Mouse (Mus musculus) gastrocnemius, adult 2 months (tissue): ENCODE data around the gene Kdm5a. TPM values are rescaled to one million over a fixed set of nuclear protein-coding genes. Genes with fewer than 3 reads are reported as not detected.
A peak's percentile ranks its signal among the peaks of the same experiment; 100 is the strongest.

Source experiments
- DNase-seq: peaks from one replicate; pipeline ENCODE4 v3.0.0; 2022
- H3K27ac ChIP-seq: fragments of 200-600 bp; 2 replicates; pipeline ENCODE4 v1.8.1; 2022; ENCODE audit warnings: mild to moderate bottlenecking
- H3K4me3 ChIP-seq: fragments of 200-600 bp; 2 replicates; pipeline ENCODE4 v1.8.1; 2022; ENCODE audit warnings: mild to moderate bottlenecking, moderate library complexity
- CTCF ChIP-seq: fragments of 200-600 bp; IDR thresholded peaks from 2 replicates; pipeline ENCODE4 v1.8.1; 2022; ENCODE audit warnings: antibody characterized with exemption, mild to moderate bottlenecking, moderate library complexity
- intact Hi-C: fragments of 180-260 bp; cut with DNase I; formaldehyde crosslinking; loops from one replicate; pipeline ENCODE4 v1.15.1; 2025
- total RNA-seq, 2 experiments: library from RNA; stranded (reverse); gene quantifications; 2 replicates each; pipeline ENCODE4 v1.2.3; 2021

The Kdm5a gene
- total RNA-seq, 2 experiments from 2014 or later = 22.9 to 23.8 TPM

DNA sequence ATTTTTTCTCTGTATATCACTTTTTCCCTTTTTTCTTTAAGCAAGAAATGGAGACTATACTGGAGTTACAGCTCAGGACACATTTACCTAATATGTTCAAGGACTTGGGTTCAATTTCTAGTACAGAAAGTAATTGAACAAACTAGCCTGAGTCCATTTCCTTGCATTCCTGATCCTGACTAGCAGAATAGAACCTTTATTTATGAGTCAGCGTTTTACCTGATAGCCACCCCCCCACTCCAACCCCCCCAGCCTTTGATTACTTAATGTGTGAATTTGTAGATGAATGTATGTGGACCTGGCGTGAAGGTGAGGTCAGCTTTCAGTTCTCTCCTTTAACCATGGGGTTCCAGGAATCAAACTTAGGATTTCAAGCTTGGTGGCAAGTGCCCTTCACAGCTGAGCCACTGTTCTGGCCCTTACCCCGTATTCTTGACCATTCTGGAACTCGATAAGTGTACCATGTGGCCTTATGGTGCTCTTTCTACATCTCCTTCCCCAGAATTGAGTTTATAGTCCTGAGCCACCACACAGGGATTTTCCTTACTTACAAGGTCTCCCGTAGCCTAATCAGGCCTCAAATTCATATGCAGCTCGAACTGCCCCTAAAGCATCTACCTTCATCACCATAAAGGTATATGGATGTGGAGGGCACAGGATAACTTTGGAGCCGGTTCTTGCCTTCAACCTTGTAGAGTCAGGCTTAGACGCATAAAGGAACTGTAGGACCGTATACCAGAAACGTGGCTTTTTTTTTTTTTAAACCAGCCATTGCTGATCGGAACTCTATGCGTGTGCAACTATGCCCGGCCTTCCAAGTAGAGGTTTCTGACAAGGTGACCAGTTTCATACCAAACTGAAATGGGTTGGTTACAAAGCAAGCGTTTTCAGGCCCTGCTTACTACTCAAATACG lies 893 bp upstream of the Kdm5a start:
- TF ChIP-seq CTCF = no peak
- intact Hi-C loops = no loop called here
- DNase-seq = no peak
- Histone ChIP-seq H3K4me3 (peak overlapping the region; percentile 86), H3K27ac (peak overlapping the region; percentile 95)

DNA sequence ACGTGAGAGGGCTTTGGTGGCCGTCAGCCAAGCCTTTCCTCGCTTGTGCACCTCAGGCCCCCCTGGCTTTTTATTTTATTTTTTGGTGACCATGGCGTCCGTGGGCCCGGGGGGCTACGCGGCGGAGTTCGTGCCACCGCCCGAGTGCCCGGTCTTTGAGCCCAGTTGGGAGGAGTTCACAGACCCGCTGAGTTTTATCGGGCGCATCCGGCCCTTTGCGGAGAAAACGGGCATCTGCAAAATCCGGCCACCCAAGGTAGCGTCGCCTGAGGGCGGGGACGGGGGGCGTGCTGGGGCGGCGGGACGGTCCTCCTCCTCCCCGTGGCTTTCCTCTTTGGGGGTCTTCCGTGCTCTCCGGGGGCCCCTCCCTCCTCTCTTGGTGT lies 590 bp downstream of the Kdm5a start:
- no peak for TF ChIP-seq CTCF
- peak overlapping the region; percentile 95 for H3K27ac ChIP-seq
- intact Hi-C loops = no loop called here
- H3K4me3 ChIP-seq = peak overlapping the region; percentile 86
- DNase-seq = no peak

DNA sequence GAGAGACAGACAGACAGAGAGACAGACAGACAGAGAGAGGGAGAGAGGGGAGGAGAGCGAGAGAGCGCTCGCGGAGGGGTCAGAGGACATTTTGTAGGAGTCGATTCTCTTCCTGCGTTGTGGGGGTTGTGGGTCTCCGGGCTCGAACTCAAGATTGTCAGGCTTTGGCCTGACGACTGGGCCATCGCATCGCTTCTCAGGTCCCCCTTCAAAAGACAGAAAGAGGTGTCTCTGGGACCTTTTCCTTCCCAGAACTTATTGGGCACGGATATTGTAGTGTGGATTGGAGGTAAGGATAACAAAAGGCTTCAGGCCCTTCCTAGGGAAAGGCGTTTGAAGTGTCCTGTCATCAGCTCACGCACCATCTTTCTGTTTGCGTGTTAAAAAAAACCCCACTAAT lies 1.1 kb downstream of the Kdm5a start:
- intact Hi-C loops = no loop called here
- H3K27ac ChIP-seq = peak overlapping the region; percentile 95
- no peak for TF ChIP-seq CTCF

DNA sequence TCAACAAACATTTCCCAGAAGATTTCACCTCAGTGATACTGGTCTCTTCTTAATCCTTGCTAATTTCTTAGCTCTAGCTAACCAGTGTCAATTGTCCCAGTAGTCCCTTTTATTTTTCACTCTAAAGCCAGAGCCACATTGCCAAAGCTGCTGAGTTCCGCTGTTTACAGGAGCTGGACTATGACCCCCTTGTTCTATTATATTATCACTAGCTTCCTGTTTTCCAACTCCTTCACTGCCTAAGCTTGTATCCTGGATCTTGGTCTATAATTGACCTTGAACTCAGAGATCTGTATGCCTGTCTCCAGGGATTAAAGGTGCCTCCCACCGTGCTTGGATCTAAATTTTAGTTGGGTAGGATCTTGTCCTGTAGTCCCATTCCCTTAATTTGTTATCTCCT lies 12.8 kb downstream of the Kdm5a start:
- no peak for DNase-seq
- intact Hi-C loops = loop anchor here (5.0 kb wide), 1 partner anchor 36 kb away; no protein-coding TSS in a partner anchor
- no peak for TF ChIP-seq CTCF
- no peak overlapping the region for H3K27ac ChIP-seq
- no peak overlapping the region for H3K4me3 ChIP-seq

More for the DNA sequence above, 1.1 kb downstream of the Kdm5a start:
- H3K4me3 ChIP-seq = peak overlapping the region; percentile 86
- DNase-seq = no peak

DNA sequence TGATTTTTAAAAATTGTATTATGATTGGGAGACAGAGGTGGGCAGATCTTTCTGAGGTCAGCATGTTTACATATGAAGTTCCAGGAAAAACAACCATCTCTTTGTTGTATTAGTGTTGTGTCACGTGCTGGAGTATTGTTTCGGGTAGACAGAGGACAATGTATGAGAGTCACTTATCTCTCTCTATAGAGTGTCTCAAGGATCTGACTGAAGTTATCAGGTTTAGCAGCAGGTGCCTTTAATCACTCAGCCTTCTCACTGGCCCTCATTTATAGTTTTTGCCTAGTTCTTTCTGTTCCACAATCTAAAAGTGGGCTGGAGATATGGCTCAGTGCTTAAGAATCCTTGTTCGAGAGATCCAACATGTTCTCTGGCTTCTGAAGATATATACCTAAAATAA lies 26.1 kb downstream of the Kdm5a start:
- Histone ChIP-seq H3K27ac (no peak overlapping the region), H3K4me3 (no peak overlapping the region)
- intact Hi-C loops = loop anchor here (5.0 kb wide), 1 partner anchor 37 kb away; no protein-coding TSS in a partner anchor
- DNase-seq = no peak
- TF ChIP-seq CTCF = no peak

DNA sequence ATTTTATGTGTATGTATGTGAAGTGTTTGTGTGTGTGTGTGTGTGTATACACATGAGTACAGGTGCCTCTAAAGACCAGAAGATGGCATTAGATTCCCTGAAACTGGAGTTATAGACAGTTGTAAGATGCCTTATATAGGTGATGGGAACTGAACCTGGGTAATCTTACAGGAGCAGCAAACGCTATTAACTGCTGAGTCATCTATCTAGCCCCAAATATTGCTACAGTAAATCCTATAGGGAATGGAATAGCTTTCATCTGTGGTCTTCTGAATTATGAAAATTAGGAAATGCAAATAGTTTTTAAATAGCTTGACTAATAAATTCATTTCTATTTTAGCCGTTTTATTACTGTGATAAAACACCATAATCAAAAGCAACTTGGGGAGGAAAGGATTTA lies 28.9 kb downstream of the Kdm5a start:
- H3K27ac ChIP-seq = no peak overlapping the region
- intact Hi-C loops = loop anchor here (5.0 kb wide), 1 partner anchor 34 kb away; no protein-coding TSS in a partner anchor
- H3K4me3 ChIP-seq = no peak overlapping the region
- DNase-seq = no peak
- TF ChIP-seq CTCF = no peak

DNA sequence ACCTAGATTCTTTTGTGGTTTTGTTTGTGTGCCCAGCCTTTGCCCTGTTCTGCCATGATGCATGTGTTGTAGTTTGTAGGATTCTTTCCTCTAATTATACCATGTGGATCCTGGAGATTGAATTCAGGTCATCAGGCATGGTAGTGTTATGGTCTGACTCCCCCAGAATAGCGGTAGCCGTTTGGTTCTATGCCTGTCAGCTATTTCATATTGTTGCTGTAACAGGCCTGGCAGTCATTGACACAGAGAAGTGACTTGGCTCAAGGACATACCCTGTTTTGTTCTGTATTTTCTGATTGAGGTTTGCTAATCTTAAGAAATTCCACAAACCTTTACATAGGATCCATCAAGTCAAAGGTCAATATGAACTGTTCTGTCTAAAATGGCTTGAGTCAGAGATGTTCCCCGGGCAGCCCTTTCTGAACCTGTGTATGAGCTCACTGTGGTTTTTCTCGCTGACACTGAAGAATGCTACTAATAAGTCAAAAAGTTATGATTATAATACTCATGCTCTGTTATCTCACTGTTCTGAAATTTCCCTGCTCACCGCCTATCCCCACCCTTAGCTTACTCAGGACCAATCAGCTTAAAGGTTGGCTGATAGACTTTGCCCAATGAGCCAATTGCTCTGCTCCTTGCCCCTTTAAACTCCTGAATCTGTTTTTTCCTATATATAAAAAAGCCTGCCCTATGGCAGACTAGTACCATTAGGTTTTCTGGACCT lies 31.9 kb downstream of the Kdm5a start:
- Histone ChIP-seq H3K4me3 (no peak overlapping the region), H3K27ac (no peak overlapping the region)
- DNase-seq = no peak
- intact Hi-C loops = no loop called here
- TF ChIP-seq CTCF = no peak

DNA sequence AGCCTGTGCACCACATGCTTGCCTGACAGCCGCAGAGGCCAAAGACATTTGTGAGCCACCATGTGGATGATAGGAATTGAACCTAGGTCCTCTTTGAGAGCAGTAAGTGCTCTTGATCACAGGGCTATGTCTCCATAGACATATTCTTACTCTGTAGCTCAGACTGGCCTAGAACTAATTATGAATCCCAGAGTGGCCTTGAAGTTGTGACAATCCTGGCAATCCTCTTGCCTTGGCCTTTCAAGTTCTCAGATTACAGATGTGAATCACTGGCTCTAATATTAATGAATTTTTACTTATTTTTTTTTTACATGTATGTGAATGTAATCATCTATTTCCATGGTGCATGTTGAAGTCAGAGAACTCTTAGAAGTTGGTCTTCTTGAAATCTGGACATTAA lies 40.0 kb downstream of the Kdm5a start:
- intact Hi-C loops = loop anchor here (10.0 kb wide), 1 partner anchor 361 kb away; no protein-coding TSS in a partner anchor
- Histone ChIP-seq H3K27ac (no peak overlapping the region), H3K4me3 (no peak overlapping the region)
- DNase-seq = no peak
- no peak for TF ChIP-seq CTCF

DNA sequence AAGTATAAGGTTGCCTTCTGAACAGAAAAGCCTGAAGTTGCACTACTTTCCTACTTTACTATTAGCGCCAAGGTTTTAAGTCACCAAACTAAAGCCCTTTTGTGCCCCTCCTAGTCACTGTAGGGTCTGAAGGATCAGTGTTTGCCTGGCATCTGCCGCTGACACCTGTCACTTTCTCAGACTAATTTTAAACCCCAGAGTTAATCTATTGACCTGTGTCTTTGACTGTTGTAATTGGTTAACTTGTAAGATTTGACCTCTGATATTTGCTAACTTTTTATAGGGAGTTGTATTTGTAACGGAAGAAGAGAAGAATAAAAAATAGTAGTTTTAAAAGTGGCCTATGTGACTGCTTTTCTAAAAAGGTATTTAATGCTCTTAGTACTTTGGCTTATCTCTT lies 74.2 kb downstream of the Kdm5a start:
- no peak for DNase-seq
- no peak overlapping the region for H3K4me3 ChIP-seq
- TF ChIP-seq CTCF = no peak
- intact Hi-C loops = loop anchor here (5.0 kb wide), 1 partner anchor 44 kb away; no protein-coding TSS in a partner anchor
- H3K27ac ChIP-seq = peak overlapping the region; percentile 20; the same call in 1 of the 2 replicates

DNA sequence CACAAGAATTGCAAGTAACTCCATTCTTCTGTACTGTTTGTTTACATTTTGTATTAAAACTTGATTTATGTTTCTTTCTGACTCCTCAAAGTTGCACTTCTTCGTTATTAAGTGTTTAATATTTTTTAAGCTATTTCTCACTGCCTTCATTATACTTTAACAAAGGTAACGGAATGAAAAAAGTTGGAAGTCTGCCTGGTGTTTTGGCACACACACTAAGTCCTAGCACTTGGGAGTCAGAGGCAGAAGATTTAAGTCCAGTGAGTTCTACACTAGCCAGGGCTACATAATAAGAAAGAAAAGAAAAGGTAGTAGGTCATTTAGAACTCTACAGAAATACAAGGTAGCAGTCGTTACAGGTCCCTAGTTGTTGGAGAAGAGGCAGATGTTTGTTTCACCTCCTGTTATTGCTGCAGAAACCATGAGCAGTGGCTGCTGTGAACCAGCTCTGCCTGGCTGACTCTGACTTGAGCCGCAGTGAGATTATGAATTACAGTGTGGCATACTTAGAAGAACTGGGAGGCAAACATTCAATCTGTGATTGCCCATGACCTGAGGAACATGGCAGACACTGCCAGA lies 78.3 kb downstream of the Kdm5a start:
- no peak for TF ChIP-seq CTCF
- H3K27ac ChIP-seq = peak overlapping the region; percentile 81
- DNase-seq = no peak
- intact Hi-C loops = no loop called here
- H3K4me3 ChIP-seq = no peak overlapping the region

DNA sequence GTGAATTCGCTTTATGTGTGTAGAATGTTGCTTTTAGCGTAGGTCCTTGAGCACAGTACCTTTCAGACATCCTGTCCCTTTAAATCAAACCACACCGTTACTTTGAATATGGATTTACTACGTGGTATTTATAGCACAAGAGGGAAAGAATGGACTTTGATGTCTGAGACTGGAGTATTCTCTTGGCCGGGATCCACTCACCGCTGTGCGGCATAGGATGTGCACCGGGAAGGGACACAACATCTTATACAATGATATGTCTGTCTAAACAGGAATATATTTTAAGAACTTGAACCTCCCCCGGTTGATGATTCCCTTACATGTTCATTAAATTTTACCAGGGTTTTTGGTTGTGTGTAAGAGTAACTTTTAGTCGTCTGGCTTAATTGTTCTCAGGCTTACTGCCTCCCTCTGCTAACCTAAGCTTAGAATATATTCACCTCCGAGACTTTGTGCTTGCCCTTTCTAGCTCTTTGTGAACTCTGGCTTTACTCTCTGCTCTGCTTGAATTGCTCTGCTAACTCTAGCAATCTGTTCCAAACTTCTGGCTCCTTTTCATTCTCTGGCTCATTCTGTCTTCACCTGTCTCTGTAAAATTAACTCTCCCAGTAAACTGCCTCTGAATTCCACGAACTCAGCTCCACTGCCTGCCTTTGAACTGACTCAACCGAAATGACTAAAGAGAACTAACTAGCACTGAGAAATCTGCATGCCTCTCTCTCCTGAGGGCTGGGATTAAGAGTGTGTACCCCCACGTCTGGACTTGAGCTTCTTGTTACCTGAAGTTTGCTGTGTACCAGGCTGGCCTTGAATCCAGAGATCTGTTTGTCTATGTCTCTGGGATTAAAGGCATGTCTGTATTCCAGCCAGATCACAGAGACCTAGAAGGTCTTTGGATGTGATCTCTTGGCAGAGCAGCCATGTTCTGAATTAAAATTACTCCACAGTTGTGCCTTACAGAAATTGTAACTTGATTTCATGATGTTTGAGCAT lies 79.7 kb downstream of the Kdm5a start:
- intact Hi-C loops = no loop called here
- Histone ChIP-seq H3K27ac (peak overlapping the region; percentile 81), H3K4me3 (peak overlapping the region; percentile 36)
- TF ChIP-seq CTCF = no peak
- DNase-seq = no peak

DNA sequence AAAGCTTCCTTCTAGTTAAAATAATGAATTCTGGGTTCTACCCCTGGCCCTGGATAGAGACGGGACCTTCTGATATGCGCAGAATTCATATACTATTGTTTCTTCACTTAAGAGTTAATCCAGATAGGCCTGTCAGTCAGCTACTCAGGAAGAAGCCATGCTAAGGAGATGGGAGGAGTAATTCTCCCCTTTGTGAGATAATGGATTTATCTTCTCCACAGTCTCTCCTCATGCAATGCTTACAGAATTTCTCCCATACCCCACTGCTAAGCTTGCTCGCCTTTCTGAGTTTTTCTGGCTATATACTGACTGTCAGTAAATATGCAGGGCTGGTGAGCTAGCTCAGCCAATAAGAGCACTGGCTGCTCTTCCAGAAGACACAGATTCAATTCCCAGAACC lies 86.3 kb downstream of the Kdm5a start:
- TF ChIP-seq CTCF = no peak
- H3K27ac ChIP-seq = no peak overlapping the region
- intact Hi-C loops = no loop called here
- no peak for DNase-seq
- no peak overlapping the region for H3K4me3 ChIP-seq
